Mouse (Mus musculus) liver, postnatal 0 days (tissue): ENCODE data around the gene Gsc2.

Source experiments
- CTCF ChIP-seq: sonication (generic); IDR thresholded peaks from 2 replicates; pipeline ENCODE4 v1.5.1; 2016; ENCODE audit warnings: antibody characterized with exemption, low read depth
- EP300 ChIP-seq: IDR thresholded peaks from 2 replicates; pipeline ENCODE4 v1.6.1; 2016; ENCODE audit warnings: antibody characterized with exemption, low read depth, mild to moderate bottlenecking

DNA sequence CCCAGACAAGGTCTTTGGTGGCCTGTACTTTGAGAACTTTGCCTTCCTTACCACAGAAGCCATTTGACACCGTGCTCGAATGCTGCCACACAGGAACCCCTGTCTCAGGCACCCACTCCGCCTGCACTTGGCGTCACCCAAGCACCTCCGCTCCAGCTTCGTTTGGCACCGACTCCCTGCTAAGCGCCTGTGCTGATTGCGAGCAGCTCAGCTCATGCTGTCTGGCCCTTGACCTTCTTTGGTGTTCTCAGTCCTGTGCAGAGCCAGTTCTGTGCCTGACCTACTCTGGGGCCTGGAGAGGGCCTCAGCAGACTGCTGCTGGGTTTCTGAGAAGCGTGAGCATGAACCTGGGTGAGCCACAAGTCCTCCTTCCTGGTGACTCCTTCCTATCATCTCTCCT, 21.9 kb upstream of the Gsc2 start:
- TF ChIP-seq CTCF (no peak), EP300 (no peak)
